Mouse (Mus musculus) lung, embryonic 15.5 days (tissue): ENCODE measurements at regions not wholly inside any gene's neighbourhood (a gene's known extent, or its start where the extent isn't known, plus 50 kb on each side); places are given as distances from the start of the nearest gene placed in this dataset.

Experiments
- ATAC-seq: fragments of 200-750 bp; cut with Nextera tagmentation; 2 replicates; pipeline ENCODE4 v1.8.0; 2017; ENCODE audit warnings: moderate number of reproducible peaks, borderline replicate concordance; ENCODE audit not compliant: low FRiP score, low TSS enrichment; ENCODE audit errors: extremely low read depth
- H3K27ac ChIP-seq: fragments of 300-500 bp; sonication (generic); 2 replicates; pipeline ENCODE4 v1.5.1; 2015; ENCODE audit warnings: moderate library complexity, mild to moderate bottlenecking, inconsistent platforms
- H3K27me3 ChIP-seq: fragments of 300-500 bp; sonication (generic); 2 replicates; pipeline ENCODE4 v1.6.1; 2015; ENCODE audit warnings: inconsistent platforms
- H3K36me3 ChIP-seq: fragments of 300-500 bp; sonication (generic); 2 replicates; pipeline ENCODE4 v1.6.1; 2015; ENCODE audit warnings: inconsistent platforms
- H3K4me1 ChIP-seq: fragments of 300-500 bp; sonication (generic); 2 replicates; pipeline ENCODE4 v1.6.1; 2015; ENCODE audit warnings: inconsistent platforms
- H3K4me2 ChIP-seq: fragments of 300-500 bp; sonication (generic); 2 replicates; pipeline ENCODE4 v1.6.1; 2015; ENCODE audit warnings: inconsistent platforms, mild to moderate bottlenecking, moderate library complexity
- H3K4me3 ChIP-seq: fragments of 300-500 bp; sonication (generic); 2 replicates; pipeline ENCODE4 v1.5.1; 2015; ENCODE audit warnings: mild to moderate bottlenecking, inconsistent platforms
- H3K9ac ChIP-seq: fragments of 300-500 bp; sonication (generic); 2 replicates; pipeline ENCODE4 v1.6.1; 2015; ENCODE audit warnings: inconsistent platforms
- H3K9me3 ChIP-seq: fragments of 300-500 bp; sonication (generic); 2 replicates; pipeline ENCODE4 v1.6.1; 2016; ENCODE audit warnings: inconsistent platforms
- WGBS: fragments of 180-500 bp; shearing (Covaris S2); methylation state at CpG from one replicate; pipeline ENCODE4 v1.1.7; 2015; 5-methylcytosine and 5-hydroxymethylcytosine counted together

DNA sequence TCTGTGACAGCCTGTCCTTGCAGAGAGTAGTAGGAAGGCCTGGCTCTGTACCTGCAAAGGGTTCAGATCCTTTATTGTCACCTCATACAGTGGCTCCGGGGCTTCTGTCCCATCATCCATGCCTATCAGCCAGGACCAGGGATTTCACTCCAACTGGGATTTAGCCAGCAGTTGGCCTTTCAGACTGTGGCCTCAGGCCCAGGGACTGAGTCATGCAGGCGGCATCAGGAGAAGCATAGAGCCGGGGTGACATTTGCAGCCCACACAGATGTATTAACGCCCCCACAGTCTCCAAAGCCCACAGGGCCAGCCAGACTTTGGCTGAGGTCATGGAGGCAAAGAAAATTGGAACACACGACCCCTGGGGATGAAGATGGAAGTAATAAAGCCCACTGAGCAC is 222.9 kb downstream of the CK137956 start:
- no peak overlapping the region for H3K4me2 ChIP-seq
- no peak overlapping the region for H3K4me3 ChIP-seq
- no peaks in the 10 kb centered on the region for H3K36me3 ChIP-seq
- H3K9ac ChIP-seq: no peak overlapping the region
- no peak for ATAC-seq
- H3K4me1 ChIP-seq: no peaks in the 10 kb centered on the region
- no peak overlapping the region for H3K27ac ChIP-seq
- no peaks in the 10 kb centered on the region for H3K9me3 ChIP-seq
- no peaks in the 10 kb centered on the region for H3K27me3 ChIP-seq
- 63% methylated on average over 5 of the region's 5 CpGs for WGBS

- Histone ChIP-seq H3K9me3 (no peaks in the 10 kb centered on the region), H3K27ac (no peak overlapping the region), H3K4me2 (no peak overlapping the region), H3K4me3 (no peak overlapping the region), H3K36me3 (no peaks in the 10 kb centered on the region), H3K9ac (no peak overlapping the region), H3K27me3 (no peaks in the 10 kb centered on the region), H3K4me1 (no peaks in the 10 kb centered on the region)
- ATAC-seq: no peak
- 61% methylated on average over 2 of the region's 2 CpGs for WGBS
Observed at GRCm38 (mm10) chr4:127736781-127737180, 234.0 kb downstream of the CK137956 start.

GRCm38 (mm10) chr4:127736151-127736550 is 234.6 kb downstream of the CK137956 start:
- no peak for ATAC-seq
- 40% methylated on average over 5 of the region's 5 CpGs for WGBS
- no peaks in the 10 kb centered on the region for H3K4me1 ChIP-seq
- no peak overlapping the region for H3K27ac ChIP-seq
- no peak overlapping the region for H3K4me3 ChIP-seq
- no peak overlapping the region for H3K4me2 ChIP-seq
- H3K27me3 ChIP-seq: no peaks in the 10 kb centered on the region
- H3K9me3 ChIP-seq: no peaks in the 10 kb centered on the region
- no peak overlapping the region for H3K9ac ChIP-seq
- H3K36me3 ChIP-seq: no peaks in the 10 kb centered on the region

DNA sequence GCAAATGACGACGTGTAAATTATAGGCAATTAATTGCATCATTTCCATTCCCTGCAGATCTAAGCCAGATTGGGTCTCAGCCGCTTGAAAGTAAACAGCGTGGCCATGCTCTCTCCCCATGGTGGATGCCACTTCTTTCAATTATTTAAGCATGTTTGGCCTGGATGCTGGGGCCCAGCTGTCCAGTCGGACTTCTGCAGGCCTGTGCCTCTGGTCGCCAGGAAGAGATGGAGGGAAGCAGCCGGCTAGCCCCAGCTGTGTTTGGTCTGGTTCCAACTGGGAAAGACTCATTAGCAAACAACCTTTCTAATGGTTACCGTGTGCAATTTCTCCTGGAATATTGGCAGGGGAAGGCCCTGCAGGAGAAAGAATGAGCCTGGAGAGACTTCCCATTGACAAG is 236.1 kb downstream of the CK137956 start:
- ATAC-seq: no peak

DNA sequence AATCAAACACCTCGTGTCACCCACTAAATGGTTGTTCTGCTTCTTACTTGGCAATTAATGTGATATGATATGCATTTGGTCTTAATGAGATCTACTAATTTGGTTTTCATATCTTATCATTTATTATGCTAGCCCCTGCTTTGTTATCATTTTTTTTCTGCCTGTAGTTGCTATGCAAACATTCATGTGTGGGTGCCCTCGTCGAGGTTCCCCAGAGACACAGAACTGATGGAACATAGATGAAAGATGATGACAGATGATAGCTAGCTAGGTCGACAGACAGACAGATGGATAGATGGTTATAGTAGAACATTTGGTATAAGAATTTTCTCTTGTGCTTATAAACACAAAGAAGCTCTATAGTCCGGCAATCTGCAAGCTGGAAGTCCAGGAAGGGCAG is 252.1 kb downstream of the CK137956 start:
- no peak overlapping the region for H3K27ac ChIP-seq
- H3K4me3 ChIP-seq: no peak overlapping the region
- H3K36me3 ChIP-seq: no peaks in the 10 kb centered on the region
- H3K9ac ChIP-seq: no peak overlapping the region
- H3K4me1 ChIP-seq: no peaks in the 10 kb centered on the region
- no peak overlapping the region for H3K4me2 ChIP-seq
- no peak for ATAC-seq
- WGBS: 64% methylated on average over 5 of the region's 5 CpGs
- no peaks in the 10 kb centered on the region for H3K27me3 ChIP-seq
- H3K9me3 ChIP-seq: no peaks in the 10 kb centered on the region

More for the DNA sequence above, 236.1 kb downstream of the CK137956 start:
- no peak overlapping the region for H3K9ac ChIP-seq
- H3K27ac ChIP-seq: no peak overlapping the region
- H3K9me3 ChIP-seq: no peaks in the 10 kb centered on the region
- no peak overlapping the region for H3K4me3 ChIP-seq
- H3K36me3 ChIP-seq: no peaks in the 10 kb centered on the region
- no peak overlapping the region for H3K4me2 ChIP-seq
- no peaks in the 10 kb centered on the region for H3K4me1 ChIP-seq
- H3K27me3 ChIP-seq: no peaks in the 10 kb centered on the region
- 53% methylated on average over 8 of the region's 8 CpGs for WGBS

GRCm38 (mm10) chr4:127712274-127712673 is 258.5 kb downstream of the CK137956 start:
- Histone ChIP-seq H3K27me3 (no peaks in the 10 kb centered on the region), H3K9ac (no peak overlapping the region), H3K4me2 (no peak overlapping the region), H3K9me3 (no peaks in the 10 kb centered on the region), H3K4me3 (no peak overlapping the region), H3K27ac (no peak overlapping the region), H3K36me3 (no peaks in the 10 kb centered on the region), H3K4me1 (no peaks in the 10 kb centered on the region)
- no peak for ATAC-seq
- 91% methylated on average over 10 of the region's 10 CpGs for WGBS

GRCm38 (mm10) chr4:127710816-127711215 is 259.9 kb downstream of the CK137956 start:
- WGBS: 63% methylated on average over 4 of the region's 4 CpGs

DNA sequence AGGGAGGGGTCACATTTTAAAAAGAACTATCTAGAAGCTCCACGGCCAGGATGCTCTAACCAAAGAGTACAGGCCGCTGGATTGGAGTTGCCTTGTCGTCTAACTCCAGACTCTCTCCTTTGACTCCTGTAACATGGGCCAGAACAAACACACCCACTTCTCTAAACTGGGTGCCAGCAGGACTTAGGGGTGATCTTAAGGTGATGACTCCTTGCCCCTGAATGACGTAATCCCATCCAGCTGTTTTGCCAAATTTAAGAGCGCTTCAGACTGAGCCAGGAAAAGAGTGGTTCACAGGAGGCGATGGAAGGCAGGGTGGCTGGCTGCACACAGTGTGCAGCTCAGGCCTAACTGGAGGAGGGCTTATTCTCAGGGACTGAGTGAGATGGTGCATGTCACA is 261.0 kb downstream of the CK137956 start:
- no peak overlapping the region for H3K27ac ChIP-seq
- H3K4me3 ChIP-seq: no peak overlapping the region
- ATAC-seq: no peak
- H3K9ac ChIP-seq: no peak overlapping the region
- H3K27me3 ChIP-seq: no peaks in the 10 kb centered on the region
- no peaks in the 10 kb centered on the region for H3K4me1 ChIP-seq
- 75% methylated on average over 6 of the region's 6 CpGs for WGBS
- H3K9me3 ChIP-seq: no peaks in the 10 kb centered on the region
- H3K36me3 ChIP-seq: no peaks in the 10 kb centered on the region
- H3K4me2 ChIP-seq: no peak overlapping the region

More at GRCm38 (mm10) chr4:127710816-127711215, 259.9 kb downstream of the CK137956 start:
- H3K9ac ChIP-seq: no peak overlapping the region
- ATAC-seq: no peak
- H3K9me3 ChIP-seq: no peaks in the 10 kb centered on the region
- H3K27ac ChIP-seq: no peak overlapping the region
- H3K36me3 ChIP-seq: no peaks in the 10 kb centered on the region
- H3K27me3 ChIP-seq: no peaks in the 10 kb centered on the region
- H3K4me2 ChIP-seq: no peak overlapping the region
- H3K4me1 ChIP-seq: no peaks in the 10 kb centered on the region
- no peak overlapping the region for H3K4me3 ChIP-seq

- Histone ChIP-seq H3K4me2 (no peak overlapping the region), H3K27me3 (no peaks in the 10 kb centered on the region), H3K9ac (no peak overlapping the region), H3K36me3 (no peaks in the 10 kb centered on the region), H3K9me3 (no peaks in the 10 kb centered on the region), H3K4me1 (no peaks in the 10 kb centered on the region), H3K4me3 (no peak overlapping the region), H3K27ac (no peak overlapping the region)
- WGBS: 54% methylated on average over 3 of the region's 3 CpGs
- ATAC-seq: no peak
Observed at GRCm38 (mm10) chr4:127708186-127708585, 262.6 kb downstream of the CK137956 start.

GRCm38 (mm10) chr4:127707126-127707525 is 263.6 kb downstream of the CK137956 start:
- H3K9ac ChIP-seq: no peak overlapping the region
- H3K9me3 ChIP-seq: no peaks in the 10 kb centered on the region
- H3K4me2 ChIP-seq: no peak overlapping the region
- WGBS: 90% methylated on average over 3 of the region's 3 CpGs
- H3K4me1 ChIP-seq: no peaks in the 10 kb centered on the region
- no peak for ATAC-seq
- no peak overlapping the region for H3K4me3 ChIP-seq
- no peaks in the 10 kb centered on the region for H3K27me3 ChIP-seq
- H3K27ac ChIP-seq: no peak overlapping the region
- H3K36me3 ChIP-seq: no peaks in the 10 kb centered on the region

DNA sequence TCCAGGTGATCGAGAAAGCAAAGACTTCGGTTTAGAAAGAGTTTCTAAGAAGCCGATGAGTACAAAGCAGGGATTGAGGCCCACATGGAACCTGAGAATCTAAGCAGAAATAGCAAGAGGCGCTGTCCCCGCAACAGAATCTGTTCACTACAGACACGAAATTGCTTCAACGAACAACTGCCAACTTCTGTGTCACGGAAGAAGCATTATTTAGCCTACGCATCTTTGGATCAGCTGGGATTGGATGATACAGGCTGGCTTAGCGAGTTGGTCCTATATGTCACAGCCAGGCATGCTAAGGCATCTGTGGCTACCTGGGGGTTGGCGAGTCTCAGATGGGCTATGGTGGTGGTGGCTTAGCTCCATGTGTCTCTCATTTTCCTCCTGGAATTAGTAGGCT is 269.1 kb downstream of the CK137956 start:
- no peak overlapping the region for H3K27ac ChIP-seq
- no peaks in the 10 kb centered on the region for H3K27me3 ChIP-seq
- H3K4me1 ChIP-seq: no peaks in the 10 kb centered on the region
- H3K9me3 ChIP-seq: no peaks in the 10 kb centered on the region
- no peak for ATAC-seq
- H3K4me2 ChIP-seq: no peak overlapping the region
- no peaks in the 10 kb centered on the region for H3K36me3 ChIP-seq
- H3K4me3 ChIP-seq: no peak overlapping the region
- no peak overlapping the region for H3K9ac ChIP-seq
- WGBS: 93% methylated on average over 11 of the region's 11 CpGs

GRCm38 (mm10) chr4:127689986-127690385 is 280.8 kb downstream of the CK137956 start:
- no peak for ATAC-seq
- Histone ChIP-seq H3K4me1 (no peaks in the 10 kb centered on the region), H3K4me3 (no peak overlapping the region), H3K9ac (no peak overlapping the region), H3K27ac (no peak overlapping the region), H3K27me3 (no peaks in the 10 kb centered on the region), H3K4me2 (no peak overlapping the region), H3K9me3 (no peaks in the 10 kb centered on the region), H3K36me3 (no peaks in the 10 kb centered on the region)
- 41% methylated on average over 4 of the region's 4 CpGs for WGBS

- H3K27me3 ChIP-seq: no peaks in the 10 kb centered on the region
Observed at GRCm38 (mm10) chr4:127685021-127685420, 285.7 kb downstream of the CK137956 start.

More at GRCm38 (mm10) chr4:127685021-127685420, 285.7 kb downstream of the CK137956 start:
- Histone ChIP-seq H3K36me3 (no peaks in the 10 kb centered on the region), H3K4me2 (no peak overlapping the region), H3K27ac (no peak overlapping the region), H3K9me3 (no peaks in the 10 kb centered on the region), H3K4me3 (no peak overlapping the region), H3K4me1 (no peaks in the 10 kb centered on the region), H3K9ac (no peak overlapping the region)
- 50% methylated on average over 3 of the region's 3 CpGs for WGBS
- ATAC-seq: no peak
